Comparison of ENCODE assay signal across 23 mouse cellular contexts in genomic region chr11:104580606-104581005, GRCm38 (mm10). TPM values are rescaled to one million over a fixed set of nuclear protein-coding genes. Genes with fewer than 3 reads are reported as not detected.
DNase-seq lines count a peak whose midpoint lies in the region; ATAC-seq lines count a peak whose summit lies in the region.
"Had no signal": no experiment of that assay in that cellular context is flagged by ENCODE, and none has a peak within 500 bp of the region (broad histone marks: within the 10 kb centered on the region; RNA-seq: fewer than 3 reads in every experiment).

No protein-coding gene starts in this region.

- H3K27ac ChIP-seq in heart, embryonic 14.5 days (replicated peaks in 1 of 2; ENCODE audit: control insufficient read depth in 1 of 2, insufficient read depth in 1 of 2, low read depth in 2 of 2, low read length in 2 of 2) = peak overlapping the region; percentile 5 to 51; a peak in 2 of 4 replicates
- H3K27ac ChIP-seq in forebrain, embryonic 16.5 days (ENCODE audit: low read length) = no peak overlapping the region
- H3K27ac ChIP-seq: embryonic facial prominence, embryonic 12.5 days; gastrocnemius, adult 2 months; hindbrain, embryonic 14.5 days; intestine, embryonic 15.5 days; limb, embryonic 10.5 days; liver, embryonic 15.5 days; midbrain, embryonic 10.5 days had no signal

- H3K9ac ChIP-seq in heart, embryonic 14.5 days (ENCODE audit: low read length) = peak overlapping the region; percentile 56
- no peak overlapping the region for H3K9ac ChIP-seq in forebrain, embryonic 16.5 days (replicated peaks; ENCODE audit: low read depth, low read length)
- H3K9ac ChIP-seq: embryonic facial prominence, embryonic 12.5 days; hindbrain, embryonic 14.5 days; intestine, embryonic 15.5 days; liver, embryonic 15.5 days had no signal

- WGBS in heart, embryonic 14.5 days = 81% methylated on average over 5 of the region's 5 CpGs
- WGBS in forebrain, embryonic 16.5 days = 95% methylated on average over 5 of the region's 5 CpGs

- ATAC-seq in frontal cortex, adult (ENCODE audit: low TSS enrichment) = peak; percentile 41; the same call in 1 of the 2 replicates
- ATAC-seq in heart, embryonic 14.5 days (ENCODE audit: insufficient number of reproducible peaks, insufficient read depth, low FRiP score, low read depth) = no peak
- ATAC-seq in forebrain, embryonic 16.5 days = no peak
- ATAC-seq: intestine, embryonic 15.5 days; midbrain, embryonic 16.5 days had no signal

- no peaks in the 10 kb centered on the region for H3K9me3 ChIP-seq in heart, embryonic 14.5 days (ENCODE audit: control insufficient read depth, low read length)
- H3K9me3 ChIP-seq in forebrain, embryonic 16.5 days (ENCODE audit: control insufficient read depth, low read length) = no peaks in the 10 kb centered on the region
- H3K9me3 ChIP-seq: embryonic facial prominence, embryonic 12.5 days; intestine, embryonic 15.5 days; limb, embryonic 10.5 days; liver, embryonic 15.5 days; midbrain, embryonic 10.5 days had no signal

- peak overlapping the region in 1 of 2 experiments; percentile 47; a peak in 1 of 4 replicates for H3K4me3 ChIP-seq in heart, embryonic 14.5 days (ENCODE audit: control insufficient read depth in 1 of 2, insufficient read depth in 1 of 2, low read depth in 1 of 2, low read length in 2 of 2)
- H3K4me3 ChIP-seq in forebrain, embryonic 16.5 days (replicated peaks; ENCODE audit: low read length) = no peak overlapping the region
- H3K4me3 ChIP-seq: embryonic facial prominence, embryonic 12.5 days; intestine, embryonic 15.5 days; limb, embryonic 10.5 days; liver, embryonic 15.5 days; midbrain, embryonic 10.5 days had no signal

- no peak for DNase-seq in frontal cortex, postnatal 14 days (ENCODE audit: low spot score in 2 of 2)
- DNase-seq in heart, adult 18-20 months = no peak
- peak; percentile 39 for DNase-seq in induced T-regulatory cell, adult 2 months (ENCODE audit: low read depth)
- peak; percentile 61 for DNase-seq in layer of hippocampus, adult 9-11 months
- DNase-seq in kidney, postnatal 36 days = no peak
- DNase-seq: adrenal gland, postnatal 10 days; cerebellum, adult 2 months; cerebellum, postnatal 25 days; gastrocnemius, adult 2 months; kidney, adult 8-10 months; liver; right cerebral cortex, postnatal 14 days; thymus, postnatal 14 days had no signal

- peak overlapping the region; percentile 58 for H3K4me2 ChIP-seq in heart, embryonic 14.5 days (ENCODE audit: low read length)
- H3K4me2 ChIP-seq in forebrain, embryonic 16.5 days (ENCODE audit: low read length) = no peak overlapping the region
- H3K4me2 ChIP-seq: hindbrain, embryonic 14.5 days; liver, embryonic 15.5 days had no signal

- peaks cover 55% of the 10 kb centered on the region for H3K36me3 ChIP-seq in heart, embryonic 14.5 days (ENCODE audit: control insufficient read depth, insufficient read depth, low read length)
- H3K36me3 ChIP-seq in forebrain, embryonic 16.5 days (ENCODE audit: control insufficient read depth, insufficient read depth) = no peaks in the 10 kb centered on the region
- H3K36me3 ChIP-seq: embryonic facial prominence, embryonic 12.5 days; intestine, embryonic 15.5 days; limb, embryonic 10.5 days; liver, embryonic 15.5 days; midbrain, embryonic 10.5 days had no signal

- no peaks in the 10 kb centered on the region for H3K27me3 ChIP-seq in heart, embryonic 14.5 days (ENCODE audit: control insufficient read depth, insufficient read depth, low read length)
- H3K27me3 ChIP-seq in forebrain, embryonic 16.5 days (replicated peaks; ENCODE audit: control insufficient read depth, insufficient read depth, low read length) = no peaks in the 10 kb centered on the region
- H3K27me3 ChIP-seq: intestine, embryonic 15.5 days had no signal

- H3K4me1 ChIP-seq in heart, embryonic 14.5 days (ENCODE audit: control insufficient read depth in 2 of 2, insufficient read depth in 2 of 2, low read length in 2 of 2) = peaks cover 23 to 40% of the 10 kb centered on the region in 2 experiments
- H3K4me1 ChIP-seq in forebrain, embryonic 16.5 days (replicated peaks; ENCODE audit: control insufficient read depth, insufficient read depth, low read length) = no peaks in the 10 kb centered on the region
- H3K4me1 ChIP-seq: liver, embryonic 15.5 days had no signal

RNA-seq across cellular contexts. Expression of gene Itgb3, which starts 27.2 kb away (rescaled TPM):
- 1.7 and 1.8 TPM in 2 replicates for polyA plus RNA-seq in heart, embryonic 14.5 days (2014; fragmentation: Nextera tagmentation; extraction: Ambion mirVana)
- 1 to 10 TPM; 3.6 to 4.5 TPM for total RNA-seq in heart, adult 18-20 months (2021)
- 0.65 and 0.91 TPM in 2 replicates for polyA plus RNA-seq in forebrain, embryonic 16.5 days (2015; fragmentation: Nextera tagmentation; extraction: Ambion mirVana)

RNA-seq across cellular contexts. Expression of gene Myl4, which starts 30.1 kb away (rescaled TPM):
- 2,493 and 2,941 TPM in 2 replicates for polyA plus RNA-seq in heart, embryonic 14.5 days (2014; fragmentation: Nextera tagmentation; extraction: Ambion mirVana)
- total RNA-seq in heart, adult 18-20 months (2021) = 100 to 1,000 TPM; 660 to 761 TPM
- 3.0 and 3.2 TPM in 2 replicates for polyA plus RNA-seq in forebrain, embryonic 16.5 days (2015; fragmentation: Nextera tagmentation; extraction: Ambion mirVana)

RNA-seq across cellular contexts. Expression of gene Cdc27, which starts 30.2 kb away (rescaled TPM):
- 35.6 and 39.7 TPM in 2 replicates for polyA plus RNA-seq in heart, embryonic 14.5 days (2014; fragmentation: Nextera tagmentation; extraction: Ambion mirVana)
- total RNA-seq in heart, adult 18-20 months (2021) = 10 to 100 TPM; 23.4 to 28.8 TPM
- 31.7 and 44.4 TPM in 2 replicates for polyA plus RNA-seq in forebrain, embryonic 16.5 days (2015; fragmentation: Nextera tagmentation; extraction: Ambion mirVana)

Comparison
In these comparisons a context has a peak if more than half of its experiments do, and no peak if none do; other contexts are left out.
1. DNase-seq: peak in induced T-regulatory cell, adult 2 months (single experiment) and layer of hippocampus, adult 9-11 months (single experiment); none in frontal cortex, postnatal 14 days (0 of 2), heart, adult 18-20 months (0 of 2) and kidney, postnatal 36 days (0 of 2).
2. RNA of gene Myl4, which starts 30.1 kb away (polyA plus RNA-seq): 2,493 to 2,941 TPM in heart, embryonic 14.5 days; 3.0 to 3.2 TPM in forebrain, embryonic 16.5 days; every median in the first group is over 100 times any median in the second.